Mouse (Mus musculus) lung, postnatal 36 days (tissue): ENCODE data around the gene Gm12790.
"Not testable (repeated sequence)": the region's sequence is repeated elsewhere in the genome, so short reads cannot be mapped to it uniquely, and the experiment has no call there.

Experiments used
- DNase-seq: peaks from one replicate; pipeline ENCODE4 v3.0.0; 2022; ENCODE audit warnings: mixed read lengths

Gm12790 gene

GRCm38 (mm10) chr4:101980949-101981348 is at the start of gene Gm12790:
Gm12790 (minus strand) TSS chr4:101981049.
- not testable (repeated sequence) for DNase-seq

- no peak for DNase-seq
Measured at GRCm38 (mm10) chr4:102026619-102027018, 45.8 kb upstream of the Gm12790 start.

GRCm38 (mm10) chr4:101998267-101998922 is 17.5 kb upstream of the Gm12790 start:
- peak; percentile 72 for DNase-seq

- DNase-seq = no peak
Measured at GRCm38 (mm10) chr4:101997426-101997825, 16.6 kb upstream of the Gm12790 start.

- not testable (repeated sequence) for DNase-seq
Measured at GRCm38 (mm10) chr4:101986326-101986725, 5.5 kb upstream of the Gm12790 start, which contains the start of gene Gm12789. Gm12789 (plus strand) TSS chr4:101986626.

GRCm38 (mm10) chr4:101985678-101986077 is 4.8 kb upstream of the Gm12790 start:
- DNase-seq = no peak

- not testable (repeated sequence) for DNase-seq
Measured at GRCm38 (mm10) chr4:101940107-101940506, 40.7 kb downstream of the Gm12790 start, which contains the start of gene Gm12794. Gm12794 (plus strand) TSS chr4:101940407.
